Mouse (Mus musculus): Measurements from ENCODE around the gene E130218I03Rik.

The E130218I03Rik gene

DNA sequence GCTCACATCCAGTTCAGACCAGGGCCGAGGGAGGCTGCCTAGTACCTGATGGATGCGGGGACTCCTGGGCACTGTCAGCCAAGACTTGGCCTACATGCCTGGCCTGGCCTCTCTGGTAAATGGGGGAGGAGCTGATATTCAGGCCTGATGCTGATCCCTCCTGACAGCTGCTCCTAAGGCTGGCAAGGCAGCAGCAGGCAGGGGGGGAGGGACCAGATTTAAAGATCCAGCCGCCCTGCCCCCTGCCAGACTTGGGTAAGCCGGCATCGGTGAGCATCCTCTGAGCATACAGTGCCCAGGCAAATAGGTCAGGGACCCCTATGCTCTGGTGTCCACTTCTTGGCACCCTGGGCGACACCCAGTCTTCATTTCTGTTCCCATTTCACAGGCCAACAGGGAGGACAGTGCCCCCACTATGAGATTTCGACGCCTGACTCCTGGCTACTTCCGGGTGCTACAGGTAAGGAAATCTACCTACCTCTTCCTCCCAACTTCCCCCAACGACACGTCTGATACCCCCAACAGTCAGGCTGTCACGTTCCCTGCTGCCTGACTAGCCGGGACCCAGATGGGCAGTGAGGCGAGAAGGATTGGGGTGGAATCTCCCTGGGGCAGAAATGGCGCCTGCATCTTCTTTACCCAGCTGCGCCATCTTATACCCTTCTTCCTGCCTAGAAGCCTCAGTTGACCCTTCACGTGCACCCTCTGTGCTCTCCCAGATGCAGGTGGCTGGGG is at the start of gene E130218I03Rik:
Gene E130218I03Rik, plus strand, starts transcription at position 147 of the 735 bp plus-strand sequence.
- DNase-seq (ENCODE audit: low read depth, low spot score), result peak; percentile 8

GRCm38 (mm10) chr4:134199371-134199770 is 44.1 kb upstream of the E130218I03Rik start:
- DNase-seq (ENCODE audit: low read depth, low spot score), result no peak

DNA sequence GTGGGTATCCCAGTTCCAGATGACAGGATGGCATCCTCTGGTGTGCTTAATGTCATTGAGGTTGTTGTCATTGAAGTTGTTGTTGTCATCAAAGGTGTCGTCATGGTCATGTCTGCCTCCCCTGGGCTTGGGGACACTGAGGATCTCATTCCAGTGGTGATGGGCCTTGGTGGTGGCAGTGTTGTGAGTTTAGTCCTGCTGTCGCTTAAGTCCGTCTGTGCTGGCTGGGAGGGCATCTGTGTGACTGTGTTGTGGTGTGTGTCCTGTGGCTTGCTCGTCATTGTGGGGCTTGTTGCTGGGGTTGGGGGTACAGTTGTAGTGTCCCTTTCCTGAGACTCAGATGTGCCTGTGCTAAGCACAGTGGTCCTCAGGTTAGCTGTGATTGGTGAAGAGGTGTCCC is 40.6 kb upstream of the E130218I03Rik start, which contains the start of gene Gm7534:
Gene Gm7534, minus strand, starts transcription at position 101 of the 400 bp plus-strand sequence.
- DNase-seq (ENCODE audit: low read depth, low spot score), result no peak

DNA sequence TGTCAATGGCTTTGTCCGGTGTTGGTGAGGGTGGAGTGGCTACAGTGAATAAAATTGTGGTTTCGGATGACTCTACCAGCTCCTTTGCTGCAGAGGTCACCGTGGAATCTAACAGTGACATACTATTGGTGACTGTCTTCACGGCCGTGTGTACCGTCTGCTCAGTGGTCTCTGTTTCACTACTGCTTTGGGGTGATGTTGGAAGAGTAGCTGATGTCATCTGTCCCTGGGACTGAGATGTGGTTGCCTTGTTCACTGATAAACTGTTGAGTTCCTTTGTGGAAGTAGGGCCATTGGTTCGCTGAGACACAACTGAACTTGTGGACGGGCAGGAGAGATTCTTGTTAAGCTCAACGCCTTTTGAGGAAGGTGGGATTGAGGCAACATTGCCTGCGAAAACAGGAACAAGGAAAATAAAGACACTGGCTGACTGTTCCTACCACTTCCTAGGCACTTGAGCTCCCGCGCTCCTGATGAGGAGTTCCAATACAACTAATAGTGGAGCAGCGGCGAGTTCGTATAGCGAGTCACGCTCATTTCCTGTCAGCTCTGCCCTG is 40.0 kb upstream of the E130218I03Rik start:
- no peak for DNase-seq (ENCODE audit: low read depth, low spot score)

- no peak for DNase-seq (ENCODE audit: low read depth, low spot score)
Observed at GRCm38 (mm10) chr4:134206488-134207053, 36.9 kb upstream of the E130218I03Rik start.

DNA sequence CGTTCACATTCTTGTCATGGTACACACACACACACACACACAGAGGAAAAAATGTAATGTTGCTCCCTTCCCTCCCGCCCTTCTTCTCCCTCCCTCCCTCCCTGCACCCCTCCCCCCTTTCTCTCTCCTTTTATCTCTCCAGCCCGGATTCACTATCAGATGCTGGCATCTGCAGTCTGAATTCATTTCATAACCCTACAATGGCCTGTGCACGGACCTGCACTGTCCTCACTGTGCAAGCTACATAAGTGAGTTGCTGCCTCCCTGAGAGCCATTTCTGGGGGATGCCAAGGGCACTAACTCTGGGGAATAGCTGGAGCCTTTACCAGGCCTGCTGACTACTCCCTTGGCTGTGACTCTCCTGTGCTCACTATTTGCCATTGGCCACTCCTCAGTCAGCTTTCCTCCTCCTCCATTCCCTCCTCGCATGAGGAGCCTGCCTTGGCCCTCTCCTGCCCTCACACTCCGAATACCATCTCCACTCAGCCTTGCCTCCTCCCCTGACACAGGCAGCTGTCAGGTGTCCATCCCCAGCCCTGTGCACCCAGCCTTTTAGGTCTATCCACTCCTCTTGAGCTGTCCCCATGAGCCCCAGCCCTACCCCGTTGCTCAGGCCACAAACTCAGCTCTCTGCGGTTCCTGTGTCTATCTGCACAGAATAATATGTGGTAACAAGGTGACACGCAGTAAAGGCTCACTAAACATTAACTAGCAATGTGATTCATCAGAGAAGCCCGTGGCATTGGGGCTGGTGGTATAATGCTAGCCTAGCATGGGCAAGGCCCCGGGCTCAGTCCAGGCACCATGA is 20.5 kb upstream of the E130218I03Rik start:
- no peak for DNase-seq (ENCODE audit: low read depth, low spot score)

DNA sequence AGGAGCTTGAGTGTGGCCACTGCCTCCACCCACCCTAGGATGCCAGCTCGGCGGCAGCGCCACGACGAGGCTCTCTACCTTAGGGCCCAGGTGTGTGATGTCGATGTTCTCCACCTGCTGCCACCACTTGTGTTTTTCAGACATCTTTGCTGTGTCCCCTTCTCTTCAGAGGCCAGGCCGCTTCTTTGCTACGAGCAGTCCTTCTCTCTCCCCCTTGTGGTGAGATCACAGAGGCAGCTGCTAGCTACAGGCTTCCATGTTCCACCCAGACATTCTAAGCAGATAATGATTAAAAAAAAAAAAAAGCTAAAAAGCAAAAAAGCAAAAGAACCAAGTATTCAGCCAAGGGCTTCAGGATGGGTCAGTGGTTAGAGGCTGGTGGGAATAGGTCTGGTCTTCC is 16.3 kb upstream of the E130218I03Rik start, which contains the start of gene Catsper4:
Gene Catsper4, minus strand, starts transcription at position 190 of the 400 bp plus-strand sequence.
- DNase-seq (ENCODE audit: low read depth, low spot score), result no peak

DNA sequence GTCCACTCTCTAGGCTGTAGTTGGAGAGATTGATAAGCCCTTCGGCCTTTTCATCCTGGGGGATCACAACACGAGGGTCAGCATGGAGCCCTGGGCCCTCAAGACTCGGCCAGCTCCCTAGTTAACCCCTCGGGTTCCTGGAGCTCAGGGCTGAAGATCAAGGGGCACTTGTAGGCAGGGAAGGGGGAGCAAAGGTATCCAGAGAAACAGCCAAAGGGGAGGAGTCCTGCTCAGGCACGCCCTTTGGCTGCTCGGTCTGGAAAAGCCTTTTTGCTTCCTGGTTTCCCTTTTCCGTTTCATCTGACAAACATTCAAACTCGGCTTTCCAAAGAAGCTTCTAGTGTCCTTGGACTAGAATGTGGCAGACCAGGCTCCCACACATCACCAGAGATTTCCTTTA is 13.0 kb upstream of the E130218I03Rik start:
- DNase-seq (ENCODE audit: low read depth, low spot score), result no peak

GRCm38 (mm10) chr4:134234876-134235275 is 8.6 kb upstream of the E130218I03Rik start:
- DNase-seq (ENCODE audit: low read depth, low spot score), result no peak

DNA sequence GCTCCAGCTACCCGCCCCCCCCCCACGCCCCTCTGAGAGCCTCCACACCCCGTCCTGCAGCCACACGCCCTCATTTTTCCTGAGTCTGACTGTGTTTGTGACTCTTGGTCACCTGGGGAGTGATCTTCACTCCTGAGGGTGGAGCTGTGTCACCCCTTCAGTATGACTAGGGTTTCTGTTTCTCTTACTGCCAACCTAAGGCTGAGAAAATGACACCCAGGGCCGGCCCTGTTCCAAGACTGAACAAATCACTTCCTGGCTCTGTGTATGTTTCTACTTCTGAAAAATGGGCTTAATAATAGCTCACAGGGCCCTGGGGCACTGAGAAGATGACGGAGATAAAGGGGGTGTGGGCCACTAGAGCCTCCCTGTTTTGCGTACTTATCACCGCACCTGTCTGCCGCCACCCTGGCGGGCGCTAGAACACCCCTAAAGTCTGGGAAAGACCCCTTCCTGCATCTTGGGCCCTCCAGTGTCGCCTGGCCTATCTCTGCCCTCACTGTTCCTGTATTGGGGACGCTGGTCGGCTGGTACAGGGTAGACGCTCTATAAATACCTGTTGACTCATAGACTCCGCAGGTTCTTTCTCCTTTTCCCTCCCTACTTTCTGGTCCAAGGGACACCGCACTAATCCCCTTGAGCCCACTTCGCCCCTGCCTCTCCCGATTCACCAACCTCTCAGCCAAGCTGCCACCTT is 5.7 kb upstream of the E130218I03Rik start:
- DNase-seq (ENCODE audit: low read depth, low spot score), result no peak

DNA sequence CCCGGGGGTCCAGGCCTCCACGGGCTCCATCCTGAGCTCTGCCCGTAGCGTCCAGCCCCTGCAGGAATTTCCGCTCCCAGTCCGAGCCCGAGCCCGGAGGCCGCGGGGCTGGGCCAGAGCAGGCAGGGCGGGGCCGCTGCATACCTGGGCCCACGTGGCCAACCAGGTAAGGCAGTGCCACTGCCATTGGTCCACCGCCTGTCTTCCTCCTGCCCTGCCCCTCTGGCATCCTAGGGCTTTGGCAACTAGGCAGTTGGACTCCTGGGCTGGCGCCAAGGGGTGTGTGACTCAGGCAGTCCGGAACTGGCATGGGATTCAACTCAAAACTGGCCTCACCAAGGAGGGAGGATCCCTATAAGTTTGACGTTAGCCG is 5.2 kb upstream of the E130218I03Rik start, which contains the start of gene Cnksr1:
Gene Cnksr1, minus strand, starts transcription at position 121 of the 373 bp plus-strand sequence.
- no peak for DNase-seq (ENCODE audit: low read depth, low spot score)

GRCm38 (mm10) chr4:134238686-134239085 is 4.8 kb upstream of the E130218I03Rik start:
- DNase-seq (ENCODE audit: low read depth, low spot score), result no peak

- DNase-seq (ENCODE audit: low read depth, low spot score), result peak; percentile 96
Observed at GRCm38 (mm10) chr4:134245148-134245843, 1.8 kb downstream of the E130218I03Rik start, which contains the start of gene Zfp593. Zfp593 (minus strand) TSS chr4:134245592.

DNA sequence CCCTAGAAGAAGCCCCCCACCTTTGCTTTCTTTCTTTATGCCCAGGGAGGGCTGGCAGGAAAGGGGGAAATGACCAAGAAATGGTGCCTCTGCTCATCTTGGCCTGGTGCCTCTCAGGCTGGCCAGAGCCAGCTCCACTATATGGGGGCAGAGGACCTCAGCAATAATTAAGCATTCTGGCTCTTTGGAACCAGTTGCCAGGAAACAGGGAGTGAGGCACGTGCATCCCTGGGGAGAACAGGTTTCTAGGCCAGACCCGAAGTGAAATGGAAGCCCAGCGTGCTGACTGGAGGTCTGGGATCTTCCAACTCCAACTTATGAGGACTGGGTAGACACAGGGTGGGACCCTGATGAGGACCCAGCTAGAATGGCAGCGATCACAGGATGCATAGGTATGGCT is 2.8 kb downstream of the E130218I03Rik start:
- DNase-seq (ENCODE audit: low read depth, low spot score), result peak; percentile 7

DNA sequence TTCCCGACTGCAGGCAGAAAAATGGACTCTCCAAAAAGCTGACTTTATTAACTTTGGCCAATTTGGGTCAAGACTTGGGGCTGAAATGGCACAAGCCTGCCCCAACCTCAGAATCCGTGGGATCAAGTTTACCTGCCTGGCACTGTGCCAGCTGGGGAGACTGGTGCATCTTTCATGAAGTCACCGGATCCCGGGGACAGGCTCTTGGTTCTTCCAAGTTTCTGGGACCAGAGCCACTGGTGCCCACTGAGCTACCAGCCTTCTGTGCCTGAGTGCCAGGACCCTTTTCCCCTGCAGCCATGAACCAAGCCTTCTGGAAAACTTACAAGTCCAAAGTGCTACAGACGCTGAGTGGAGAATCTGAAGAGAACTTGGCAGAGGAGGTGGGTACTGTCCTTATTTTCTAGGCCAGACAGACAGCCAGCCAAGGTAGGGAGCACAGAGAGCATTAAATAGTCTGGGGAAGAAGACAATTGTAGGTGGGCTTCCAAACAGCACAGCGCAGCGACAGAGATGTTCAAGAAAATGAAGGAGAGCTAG is 3.3 kb downstream of the E130218I03Rik start, which contains the start of gene Gm30191:
Gene Gm30191, plus strand, starts transcription at position 217 of the 540 bp plus-strand sequence.
- DNase-seq (ENCODE audit: low read depth, low spot score), result peak; percentile 15

- peak; percentile 86 for DNase-seq (ENCODE audit: low read depth, low spot score)
Observed at GRCm38 (mm10) chr4:134249651-134250050, 6.2 kb downstream of the E130218I03Rik start.

GRCm38 (mm10) chr4:134250116-134250929 is 6.9 kb downstream of the E130218I03Rik start:
- no peak for DNase-seq (ENCODE audit: low read depth, low spot score)

DNA sequence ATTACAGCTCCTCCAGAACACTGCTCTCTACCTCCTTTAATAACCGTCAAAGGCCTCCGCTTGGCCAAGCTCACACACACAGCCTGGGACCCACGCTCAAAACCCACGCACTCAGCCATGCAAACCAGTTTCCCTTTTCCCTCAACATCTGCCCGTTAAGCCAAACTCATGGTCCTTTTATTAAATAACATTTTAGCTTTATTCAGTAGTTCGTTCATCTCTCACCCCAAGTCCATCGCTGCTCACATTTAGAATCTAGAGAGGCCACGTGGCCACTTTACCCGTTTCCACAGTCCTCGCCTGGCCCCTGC is 7.4 kb downstream of the E130218I03Rik start:
- DNase-seq (ENCODE audit: low read depth, low spot score), result no peak
